Mouse (Mus musculus) midbrain, embryonic 16.5 days (tissue): ENCODE data around the gene Nrg3. TPM values are rescaled to one million over a fixed set of nuclear protein-coding genes. Genes with fewer than 3 reads are reported as not detected.

Source experiments
- ATAC-seq: fragments of 200-750 bp; cut with Nextera tagmentation; 2 replicates; pipeline ENCODE4 v1.8.0; 2017; ENCODE audit warnings: moderate TSS enrichment
- H3K27ac ChIP-seq: fragments of 300-500 bp; sonication (generic); 2 replicates; pipeline ENCODE4 v1.5.1; 2014; ENCODE audit warnings: mild to moderate bottlenecking, low read length, mixed read lengths
- H3K27me3 ChIP-seq: fragments of 300-500 bp; sonication (generic); 2 replicates; pipeline ENCODE4 v1.6.1; 2014; ENCODE audit warnings: low read depth, low read length, mixed read lengths; ENCODE audit not compliant: control insufficient read depth, insufficient read depth
- H3K36me3 ChIP-seq: fragments of 300-500 bp; sonication (generic); 2 replicates; pipeline ENCODE4 v1.6.1; 2014; ENCODE audit warnings: mild to moderate bottlenecking, low read length, moderate library complexity, mixed read lengths; ENCODE audit not compliant: control insufficient read depth, insufficient read depth
- H3K4me1 ChIP-seq: fragments of 300-500 bp; sonication (generic); 2 replicates; pipeline ENCODE4 v1.6.1; 2014; ENCODE audit warnings: mild to moderate bottlenecking, low read length, mixed read lengths; ENCODE audit not compliant: control insufficient read depth, insufficient read depth
- H3K4me2 ChIP-seq: fragments of 300-500 bp; sonication (generic); 2 replicates; pipeline ENCODE4 v1.6.1; 2014; ENCODE audit warnings: mild to moderate bottlenecking, low read length, mixed read lengths
- H3K4me3 ChIP-seq: fragments of 300-500 bp; sonication (generic); 2 replicates; pipeline ENCODE4 v1.5.1; 2014; ENCODE audit warnings: low read depth, mild to moderate bottlenecking, low read length, moderate library complexity, mixed read lengths
- H3K9ac ChIP-seq: fragments of 300-500 bp; sonication (generic); 2 replicates; pipeline ENCODE4 v1.6.1; 2014; ENCODE audit warnings: low read depth, low read length, mixed read lengths
- H3K9me3 ChIP-seq: fragments of 300-500 bp; sonication (generic); replicated peaks from 2 replicates; pipeline ENCODE4 v1.6.1; 2014; ENCODE audit warnings: mild to moderate bottlenecking, low read length, mixed read lengths; ENCODE audit not compliant: control insufficient read depth, poor library complexity, severe bottlenecking
- WGBS: fragments of 180-500 bp; shearing (Covaris S2); extraction: QIAGEN DNeasy Blood & Tissue Kit; methylation state at CpG from one replicate; pipeline ENCODE4 v1.1.7; 2014; 5-methylcytosine and 5-hydroxymethylcytosine counted together
- polyA plus RNA-seq: library from polyadenylated mRNA; unstranded; fragments of >200 nt; fragmentation: Nextera tagmentation; extraction: Ambion mirVana; gene quantifications from 2 replicates; pipeline ENCODE4 v1.2.1, GENCODE M21; 2015

Gene Nrg3
- polyA plus RNA-seq, 1 experiment from 2014 or later: 12.9 TPM

DNA sequence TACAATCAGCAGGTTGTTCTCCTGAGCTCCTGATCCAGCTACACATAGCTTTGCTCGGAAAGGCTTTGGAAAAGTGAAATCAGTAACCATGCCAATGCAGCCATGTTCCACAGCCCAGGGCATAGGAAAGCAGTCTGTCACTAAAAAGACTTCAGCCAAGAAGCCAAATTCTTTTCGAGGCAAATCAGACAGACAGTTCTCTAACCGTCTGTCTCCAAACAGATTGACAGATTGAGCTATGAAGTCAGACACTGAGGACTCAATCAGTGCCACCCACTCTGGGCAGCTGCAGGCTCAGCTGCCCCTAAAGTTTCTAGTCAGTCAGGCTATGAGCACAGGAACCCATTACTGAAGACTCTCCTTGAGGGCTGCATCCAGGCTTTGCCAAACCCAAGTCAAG, 429.1 kb downstream of the Nrg3 start:
- Histone ChIP-seq H3K4me2 (no peak overlapping the region), H3K9ac (no peak overlapping the region), H3K36me3 (no peaks in the 10 kb centered on the region), H3K27me3 (no peaks in the 10 kb centered on the region), H3K27ac (no peak overlapping the region), H3K9me3 (no peaks in the 10 kb centered on the region), H3K4me3 (no peak overlapping the region), H3K4me1 (no peaks in the 10 kb centered on the region)
- 55% methylated on average over 3 of the region's 3 CpGs for WGBS
- peak; percentile 67; the same call in 1 of the 2 replicates for ATAC-seq

GRCm38 (mm10) chr14:39043384-39043783, 429.5 kb downstream of the Nrg3 start:
- no peaks in the 10 kb centered on the region for H3K4me1 ChIP-seq
- no peaks in the 10 kb centered on the region for H3K36me3 ChIP-seq
- no peaks in the 10 kb centered on the region for H3K9me3 ChIP-seq
- WGBS: 51% methylated on average over 5 of the region's 5 CpGs
- ATAC-seq: 0 out of 2 replicates have a peak, but pooled peaks have one; percentile 32
- H3K4me3 ChIP-seq: no peak overlapping the region
- no peak overlapping the region for H3K4me2 ChIP-seq
- no peak overlapping the region for H3K27ac ChIP-seq
- H3K9ac ChIP-seq: no peak overlapping the region
- H3K27me3 ChIP-seq: no peaks in the 10 kb centered on the region

DNA sequence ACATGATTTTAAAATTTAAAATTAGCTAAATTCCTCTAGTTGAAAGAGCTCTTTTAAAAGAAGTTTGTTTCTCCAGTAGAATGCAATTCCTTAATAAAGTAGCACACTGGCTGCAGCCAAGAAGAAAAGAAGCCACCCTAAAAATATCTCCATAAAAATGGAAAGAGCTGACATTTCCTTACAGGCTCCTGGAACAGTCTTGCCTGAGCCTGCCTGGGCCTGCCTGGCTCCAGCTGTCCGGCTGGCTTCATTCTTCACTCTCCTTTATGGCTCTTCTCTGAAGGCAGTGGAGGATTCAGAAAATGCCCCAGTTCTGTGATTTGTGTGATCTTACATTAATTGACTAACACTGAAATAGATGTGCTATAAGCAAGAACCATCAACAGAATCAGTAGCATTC, 433.8 kb downstream of the Nrg3 start:
- Histone ChIP-seq H3K4me3 (no peak overlapping the region), H3K9ac (no peak overlapping the region), H3K4me2 (no peak overlapping the region), H3K36me3 (no peaks in the 10 kb centered on the region), H3K27me3 (no peaks in the 10 kb centered on the region), H3K9me3 (no peaks in the 10 kb centered on the region), H3K4me1 (no peaks in the 10 kb centered on the region), H3K27ac (no peak overlapping the region)
- 86% methylated on average over 1 of the region's 1 CpGs for WGBS
- no peak for ATAC-seq

DNA sequence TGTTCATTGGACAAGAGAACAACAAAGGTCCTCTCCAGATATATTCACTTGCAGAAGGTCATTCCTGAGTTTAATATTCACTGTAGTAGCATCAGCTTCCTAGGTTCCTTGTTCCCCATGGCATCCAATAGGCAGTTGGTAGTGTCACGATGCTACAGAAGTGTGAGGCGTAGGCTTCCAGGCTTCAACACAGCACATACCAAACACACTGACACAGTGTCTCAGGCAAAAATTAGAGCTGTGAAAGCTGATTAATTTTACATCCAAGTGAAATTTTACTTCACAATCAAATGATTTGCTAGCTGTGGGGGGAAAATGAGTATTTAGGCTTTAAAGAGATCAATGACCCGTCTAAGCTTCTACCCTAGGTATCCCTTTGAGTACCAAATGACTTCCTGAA, 438.4 kb downstream of the Nrg3 start:
- H3K9me3 ChIP-seq: no peaks in the 10 kb centered on the region
- no peak overlapping the region for H3K4me3 ChIP-seq
- ATAC-seq: no peak
- WGBS: 94% methylated on average over 3 of the region's 3 CpGs
- H3K4me2 ChIP-seq: no peak overlapping the region
- H3K4me1 ChIP-seq: no peaks in the 10 kb centered on the region
- no peaks in the 10 kb centered on the region for H3K36me3 ChIP-seq
- no peaks in the 10 kb centered on the region for H3K27me3 ChIP-seq
- no peak overlapping the region for H3K9ac ChIP-seq
- H3K27ac ChIP-seq: no peak overlapping the region

GRCm38 (mm10) chr14:39023065-39023464, 449.8 kb downstream of the Nrg3 start:
- H3K4me3 ChIP-seq: no peak overlapping the region
- H3K4me2 ChIP-seq: no peak overlapping the region
- H3K4me1 ChIP-seq: no peaks in the 10 kb centered on the region
- no peak overlapping the region for H3K9ac ChIP-seq
- no peak for ATAC-seq
- 95% methylated on average over 2 of the region's 2 CpGs for WGBS
- no peaks in the 10 kb centered on the region for H3K27me3 ChIP-seq
- H3K36me3 ChIP-seq: no peaks in the 10 kb centered on the region
- H3K27ac ChIP-seq: no peak overlapping the region
- H3K9me3 ChIP-seq: no peaks in the 10 kb centered on the region

DNA sequence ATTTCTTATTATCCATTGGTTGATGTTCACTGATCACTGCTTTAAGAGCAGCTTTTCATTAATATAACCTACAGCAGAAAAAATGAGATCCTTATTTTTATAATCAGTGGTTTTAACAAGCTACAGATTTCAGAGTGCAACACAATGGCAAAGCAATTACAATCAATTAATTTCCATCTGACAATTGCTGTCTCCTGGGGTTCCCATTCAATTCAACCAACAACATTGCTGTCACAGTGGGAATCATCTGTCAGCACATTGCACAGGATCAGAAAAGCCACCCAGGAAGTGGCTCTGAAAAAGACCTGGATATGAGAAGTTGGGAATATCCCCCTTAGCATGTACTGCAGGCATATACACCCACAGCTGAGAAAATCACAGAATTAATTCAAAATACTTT, 458.8 kb downstream of the Nrg3 start:
- 0 out of 2 replicates have a peak, but pooled peaks cover 3% of the 10 kb centered on the region for H3K9me3 ChIP-seq
- no peaks in the 10 kb centered on the region for H3K27me3 ChIP-seq
- no peak for ATAC-seq
- no peak overlapping the region for H3K4me2 ChIP-seq
- no peak overlapping the region for H3K4me3 ChIP-seq
- no peaks in the 10 kb centered on the region for H3K36me3 ChIP-seq
- H3K9ac ChIP-seq: no peak overlapping the region
- no peak overlapping the region for H3K27ac ChIP-seq
- H3K4me1 ChIP-seq: no peaks in the 10 kb centered on the region

- H3K36me3 ChIP-seq: no peaks in the 10 kb centered on the region
- 54% methylated on average over 3 of the region's 3 CpGs for WGBS
- no peak overlapping the region for H3K4me2 ChIP-seq
- no peaks in the 10 kb centered on the region for H3K27me3 ChIP-seq
- peak overlapping the region; percentile 63; the same call in 1 of the 2 replicates for H3K27ac ChIP-seq
- H3K4me1 ChIP-seq: peaks cover 7% of the 10 kb centered on the region
- no peak for ATAC-seq
- no peak overlapping the region for H3K4me3 ChIP-seq
- no peaks in the 10 kb centered on the region for H3K9me3 ChIP-seq
- H3K9ac ChIP-seq: no peak overlapping the region
Observed at GRCm38 (mm10) chr14:38997843-38998242, 475.0 kb downstream of the Nrg3 start.

DNA sequence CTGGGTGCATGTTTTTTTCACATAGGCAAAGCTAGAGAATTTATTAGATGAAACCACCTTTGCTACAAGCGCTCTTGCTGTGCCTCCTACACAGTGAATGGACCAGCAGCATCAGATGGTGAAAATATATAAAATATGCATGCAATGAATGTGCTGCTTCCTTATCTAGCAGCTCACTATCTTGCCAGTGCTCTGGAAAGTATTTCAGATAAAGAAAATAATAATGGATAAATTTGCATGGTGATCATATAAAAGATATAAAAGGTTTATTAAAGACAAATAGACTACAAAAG, 480.4 kb downstream of the Nrg3 start:
- 66% methylated on average over 1 of the region's 1 CpGs for WGBS
- Histone ChIP-seq H3K9me3 (no peaks in the 10 kb centered on the region), H3K4me2 (peak overlapping the region; percentile 16; the same call in 1 of the 2 replicates), H3K27ac (peak overlapping the region; percentile 41), H3K4me3 (no peak overlapping the region), H3K4me1 (peaks cover 5% of the 10 kb centered on the region), H3K36me3 (no peaks in the 10 kb centered on the region), H3K9ac (no peak overlapping the region), H3K27me3 (no peaks in the 10 kb centered on the region)
- ATAC-seq: peak; percentile 66

- Histone ChIP-seq H3K9ac (no peak overlapping the region), H3K27me3 (no peaks in the 10 kb centered on the region), H3K4me1 (peaks cover 5% of the 10 kb centered on the region), H3K27ac (peak overlapping the region; percentile 41), H3K9me3 (no peaks in the 10 kb centered on the region), H3K4me3 (no peak overlapping the region), H3K4me2 (peak overlapping the region; percentile 16; the same call in 1 of the 2 replicates), H3K36me3 (no peaks in the 10 kb centered on the region)
- peak; percentile 85 for ATAC-seq
- WGBS: 46% methylated on average over 7 of the region's 7 CpGs
Observed at GRCm38 (mm10) chr14:38991847-38992573, 480.9 kb downstream of the Nrg3 start.
